Mouse (Mus musculus) lung, postnatal 0 days (tissue): ENCODE data around the gene Olfr1532-ps1.
"Not testable (repeated sequence)": the region's sequence is repeated elsewhere in the genome, so short reads cannot be mapped to it uniquely, and the experiment has no call there.

Source experiments
- CTCF ChIP-seq: IDR thresholded peaks from 2 replicates; pipeline ENCODE4 v1.5.1; 2016; ENCODE audit warnings: antibody characterized with exemption, mild to moderate bottlenecking
- EP300 ChIP-seq: IDR thresholded peaks from 2 replicates; pipeline ENCODE4 v1.6.1; 2016; ENCODE audit warnings: antibody characterized with exemption, mild to moderate bottlenecking, control low read depth

GRCm38 (mm10) chr7:106901141-106901540, 6.7 kb upstream of the Olfr1532-ps1 start, which contains the start of gene Olfr707:
- not testable (repeated sequence) for TF ChIP-seq CTCF, EP300
